Mouse (Mus musculus): ENCODE measurements around the gene 2010003K11Rik. TPM values are rescaled to one million over a fixed set of nuclear protein-coding genes. Genes with fewer than 3 reads are reported as not detected.
"Not testable (repeated sequence)": the region's sequence is repeated elsewhere in the genome, so short reads cannot be mapped to it uniquely, and the experiment has no call there.

2010003K11Rik gene
- polyA plus RNA-seq, 1 experiment from 2014 or later = 0.05 TPM

DNA sequence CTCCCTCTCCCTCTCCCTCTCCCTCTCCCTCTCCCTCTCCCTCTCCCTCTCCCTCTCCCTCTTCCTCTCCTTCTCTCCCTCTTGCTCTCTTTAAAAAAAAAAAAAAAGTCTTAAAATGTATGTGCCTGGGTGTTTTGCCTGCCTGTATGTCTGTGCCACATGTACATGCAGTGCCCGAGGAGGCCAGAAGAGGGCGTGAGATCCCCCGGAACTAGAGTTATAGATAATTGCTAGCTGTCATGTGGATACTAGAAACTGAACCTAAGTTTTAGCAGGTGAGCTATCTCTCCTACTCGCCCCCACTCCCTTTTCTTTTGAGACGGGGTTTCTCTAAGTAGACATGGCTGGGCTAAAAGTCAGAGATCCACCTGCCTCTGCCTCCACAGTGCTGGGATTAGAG lies 30.0 kb downstream of the 2010003K11Rik start:
- ATAC-seq (no peak), DNase-seq (ENCODE audit: low read depth, low spot score) (no peak)
- in situ Hi-C loops (cut with MboI; ENCODE audit: low pct_unique_long_range_greater_than_20kb) = no loop called here
- TF ChIP-seq CTCF (IDR thresholded peaks at IDR 0.05) = no peak
- ChIA-PET CTCF (interaction anchor here (1.3 kb wide), 1 partner anchor 13 kb away, joined by 3 read pairs; no protein-coding TSS in a partner anchor), POLR2A (no interaction called here)
- no peaks in the 10 kb centered on the region for H3K27me3 ChIP-seq

DNA sequence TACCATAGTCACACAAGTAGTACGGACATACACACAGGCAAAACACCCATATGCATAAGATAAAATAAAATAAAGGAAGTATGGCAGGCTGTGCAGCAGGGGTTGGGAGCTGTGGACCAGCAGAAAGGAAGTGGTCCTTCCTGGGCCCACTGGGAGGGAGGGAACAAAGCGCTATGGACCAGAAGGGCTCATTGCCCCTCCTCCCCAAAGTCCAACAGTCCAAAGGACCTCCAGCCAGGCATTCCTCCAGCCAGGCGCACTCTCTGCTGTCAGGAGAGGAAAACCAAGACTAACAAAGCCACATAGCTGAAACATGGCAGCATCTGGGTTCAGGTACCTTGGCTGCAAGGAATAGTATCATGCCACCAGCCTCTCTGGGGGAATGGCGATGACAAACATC lies 33.7 kb downstream of the 2010003K11Rik start:
- ChIA-PET CTCF (interaction anchor here (2.1 kb wide), 1 partner anchor 9 kb away, joined by 7 read pairs; no protein-coding TSS in a partner anchor), POLR2A (interaction anchor here (0.7 kb wide), 1 partner anchor 8 kb away, joined by 3 read pairs; no protein-coding TSS in a partner anchor)
- no peak for TF ChIP-seq CTCF (IDR thresholded peaks at IDR 0.05)
- in situ Hi-C loops (cut with MboI; ENCODE audit: low pct_unique_long_range_greater_than_20kb) = no loop called here
- no peak for DNase-seq (ENCODE audit: low read depth, low spot score)
- H3K27me3 ChIP-seq = no peaks in the 10 kb centered on the region
- no peak for ATAC-seq

DNA sequence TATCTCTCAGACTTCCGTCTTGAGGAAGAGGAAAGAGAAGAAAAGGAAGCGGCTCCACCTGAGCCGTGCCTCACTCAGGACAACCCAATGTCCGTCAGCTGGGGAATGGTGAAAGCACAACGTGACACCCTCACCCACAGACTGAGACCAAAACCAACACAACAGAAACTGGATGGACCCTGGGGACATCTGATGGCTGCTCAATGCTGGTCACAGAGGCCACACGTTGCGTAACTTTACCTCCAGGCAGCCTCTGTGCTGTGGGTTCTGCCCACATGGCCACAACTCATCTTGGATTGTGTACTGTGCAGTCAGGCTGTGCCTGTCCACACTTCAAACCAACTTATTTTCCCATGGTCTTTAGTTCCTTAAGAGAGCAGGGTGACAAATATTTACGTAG lies 36.4 kb downstream of the 2010003K11Rik start:
- ChIA-PET CTCF (no interaction called here), POLR2A (no interaction called here)
- no peak for ATAC-seq
- in situ Hi-C loops (cut with MboI; ENCODE audit: low pct_unique_long_range_greater_than_20kb) = no loop called here
- no peak for TF ChIP-seq CTCF (IDR thresholded peaks at IDR 0.05)
- H3K27me3 ChIP-seq = no peaks in the 10 kb centered on the region
- DNase-seq (ENCODE audit: low read depth, low spot score) = no peak

DNA sequence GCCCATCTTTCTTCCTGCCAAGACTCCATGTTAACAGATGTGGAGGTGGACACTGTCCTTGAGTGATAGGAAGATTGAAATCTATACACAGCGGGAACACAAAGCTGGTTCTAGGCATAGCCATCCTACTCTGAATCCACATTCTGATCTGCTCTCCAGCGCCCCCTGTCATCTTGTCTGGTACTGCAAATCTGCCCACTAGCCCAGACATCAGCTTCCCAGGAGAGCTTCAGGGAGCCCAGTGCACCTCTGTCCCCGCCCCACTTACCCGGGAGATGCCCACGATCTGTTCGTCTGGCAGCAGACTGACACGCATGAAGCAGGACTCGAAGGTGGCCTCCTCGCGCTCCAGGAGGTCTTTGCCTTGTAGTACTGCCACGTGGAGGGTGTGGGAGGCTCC lies 42.2 kb downstream of the 2010003K11Rik start:
- POLR2A ChIA-PET = interaction anchor here (1.1 kb wide), 1 partner anchor 9 kb away, joined by 3 read pairs; no protein-coding TSS in a partner anchor

DNA sequence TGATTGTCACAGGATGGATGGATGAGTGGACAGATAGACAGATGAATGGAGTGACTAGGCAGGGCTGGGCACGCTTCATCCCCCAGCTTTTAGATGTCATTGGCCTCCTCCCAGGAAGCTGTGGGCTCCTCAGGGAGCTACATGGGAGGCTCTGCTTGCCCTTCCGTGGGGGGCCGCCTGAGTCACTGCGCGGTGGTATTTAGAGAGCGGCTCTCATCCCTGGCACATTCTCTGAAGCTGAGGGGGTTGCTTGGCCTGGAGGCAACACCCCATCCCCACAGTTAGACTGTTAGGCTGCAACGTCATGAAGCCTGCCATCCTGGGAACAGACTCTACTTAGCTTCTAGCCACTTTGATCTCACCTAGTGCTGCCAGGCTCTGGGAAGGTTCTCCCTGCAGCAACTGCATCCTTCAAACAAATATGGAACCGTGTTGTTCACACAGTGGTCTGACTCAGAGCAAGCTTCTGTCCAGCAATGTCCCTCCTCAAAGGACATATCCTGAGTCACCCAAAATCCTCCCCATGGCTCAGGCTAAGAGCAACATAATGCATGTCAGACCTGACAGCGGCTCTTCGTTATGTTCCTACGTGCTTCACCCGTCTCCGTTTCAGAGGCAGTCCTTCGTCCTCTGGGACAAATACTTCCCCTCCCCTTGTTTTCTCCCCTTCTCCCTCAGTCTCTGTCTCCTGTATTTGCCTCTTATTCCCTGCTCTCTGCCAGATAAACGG lies 43.1 kb downstream of the 2010003K11Rik start:
- ChIA-PET POLR2A (interaction anchor here (1.7 kb wide), 1 partner anchor 16 kb away, joined by 3 read pairs; no protein-coding TSS in a partner anchor), CTCF (interaction anchor here (0.9 to 3.3 kb wide), 11 partner anchors 10 to 56 kb away, joined by 3 to 17 read pairs (median 4); no protein-coding TSS in a partner anchor)
- no peaks in the 10 kb centered on the region for H3K27me3 ChIP-seq
- in situ Hi-C loops (cut with MboI; ENCODE audit: low pct_unique_long_range_greater_than_20kb) = no loop called here
- no peak for TF ChIP-seq CTCF (IDR thresholded peaks at IDR 0.05)
- DNase-seq (ENCODE audit: low read depth, low spot score) = peak; percentile 76
- ATAC-seq = peak; percentile 28

More for the DNA sequence above, 42.2 kb downstream of the 2010003K11Rik start:
- in situ Hi-C loops (cut with MboI; ENCODE audit: low pct_unique_long_range_greater_than_20kb) = no loop called here
- ATAC-seq = no peak
- DNase-seq (ENCODE audit: low read depth, low spot score) = no peak
- H3K27me3 ChIP-seq = no peaks in the 10 kb centered on the region
- CTCF ChIA-PET = interaction anchor here (1.0 to 3.3 kb wide), 8 partner anchors 9 to 35 kb away, joined by 3 to 17 read pairs (median 6); no protein-coding TSS in a partner anchor
- peak; percentile 83 for TF ChIP-seq CTCF (IDR thresholded peaks at IDR 0.05)

DNA sequence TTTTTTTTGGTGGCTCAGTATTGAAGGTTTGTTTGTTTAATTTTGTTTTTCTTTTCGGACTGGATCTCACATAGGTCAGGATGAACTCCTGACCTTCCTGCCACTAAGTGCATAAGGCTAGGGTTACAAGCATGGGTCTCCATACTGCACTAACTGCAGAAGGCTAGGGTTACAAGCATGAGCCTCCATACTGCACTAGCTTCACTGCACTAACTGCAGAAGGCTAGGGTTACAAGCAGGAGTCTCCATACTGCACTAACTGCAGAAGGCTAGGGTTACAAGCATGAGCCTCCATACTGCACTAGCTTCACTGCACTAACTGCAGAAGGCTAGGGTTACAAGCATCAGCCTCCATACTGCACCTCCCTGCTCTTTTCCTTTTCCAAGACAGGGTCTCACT lies 44.3 kb downstream of the 2010003K11Rik start:
- ChIA-PET POLR2A (interaction anchor here (1.7 kb wide), 1 partner anchor 14 kb away, joined by 3 read pairs; no protein-coding TSS in a partner anchor), CTCF (interaction anchor here (2.5 kb wide), 1 partner anchor 11 kb away, joined by 10 read pairs; no protein-coding TSS in a partner anchor)
- DNase-seq (ENCODE audit: low read depth, low spot score); in situ Hi-C loops (cut with MboI; ENCODE audit: low pct_unique_long_range_greater_than_20kb); H3K27me3 ChIP-seq; ATAC-seq: not testable (repeated sequence)

DNA sequence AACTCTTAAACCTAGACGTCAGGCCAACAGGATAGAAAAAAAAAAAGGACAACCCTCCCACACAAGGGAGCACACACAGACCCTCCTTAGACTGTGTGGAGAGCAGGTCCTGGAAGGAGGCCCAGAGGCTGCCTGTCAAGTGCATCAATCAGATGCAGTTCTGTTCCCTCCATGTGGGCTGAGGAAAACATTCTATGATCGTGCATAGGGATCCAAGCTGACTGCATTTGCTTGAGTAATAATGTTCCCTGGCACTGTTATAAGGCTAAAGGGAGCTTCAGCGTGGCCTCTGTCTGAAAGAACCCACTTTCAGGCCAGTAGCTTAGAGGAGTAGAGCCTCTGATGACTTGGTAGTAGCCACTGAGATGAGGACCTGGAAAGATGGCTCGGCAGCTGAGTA lies 45.9 kb downstream of the 2010003K11Rik start:
- in situ Hi-C loops (cut with MboI; ENCODE audit: low pct_unique_long_range_greater_than_20kb) = no loop called here
- CTCF ChIA-PET = interaction anchor here (0.7 to 2.3 kb wide), 4 partner anchors 10 to 40 kb away, joined by 3 to 10 read pairs (median 8); no protein-coding TSS in a partner anchor
- ATAC-seq (no peak), DNase-seq (ENCODE audit: low read depth, low spot score) (no peak)
- no peak for TF ChIP-seq CTCF (IDR thresholded peaks at IDR 0.05)
- H3K27me3 ChIP-seq = no peaks in the 10 kb centered on the region
- POLR2A ChIA-PET = no interaction called here

DNA sequence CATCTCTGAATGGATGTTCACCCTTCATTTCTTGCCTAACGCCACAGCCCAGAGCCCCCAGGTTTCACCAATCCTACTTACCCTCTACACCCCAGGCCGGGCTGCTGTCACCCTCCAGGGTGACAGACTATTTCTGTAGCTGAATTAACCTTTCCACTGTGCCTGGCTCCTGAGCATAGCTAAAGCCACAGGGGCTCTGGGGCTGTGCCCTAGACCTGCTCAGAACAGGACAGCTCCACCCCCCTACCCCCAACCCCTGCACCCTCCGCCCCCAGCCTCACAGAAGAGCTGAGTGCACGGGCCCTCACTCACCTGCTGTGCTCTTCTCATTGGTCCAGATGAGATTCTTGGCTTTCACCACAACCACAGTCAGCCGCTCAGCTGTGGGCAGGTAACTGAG lies 46.4 kb downstream of the 2010003K11Rik start:
- no peak for ATAC-seq

DNA sequence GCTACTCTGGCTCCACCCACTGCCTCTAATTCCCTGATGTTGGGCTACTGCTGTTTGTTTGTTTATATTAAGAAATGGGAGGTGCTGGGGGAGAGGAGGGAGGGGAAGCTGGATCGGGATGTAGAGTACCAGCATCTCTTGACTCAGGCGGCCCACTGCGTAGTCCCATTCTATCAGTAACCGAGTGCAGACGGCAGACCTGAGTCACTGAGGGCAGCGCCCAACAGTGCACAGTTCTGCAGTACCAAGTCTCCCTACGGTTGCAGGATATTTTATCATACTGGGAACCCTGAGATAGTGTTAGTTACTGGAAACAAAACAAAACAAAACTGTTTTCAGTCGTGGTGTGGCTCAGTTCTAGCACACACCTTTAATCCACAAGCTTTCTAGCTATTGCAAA lies 47.3 kb downstream of the 2010003K11Rik start:
- POLR2A ChIA-PET = interaction anchor here (0.5 to 0.7 kb wide), 3 partner anchors 109 to 348 kb away, joined by 3 to 4 read pairs (median 4); no protein-coding TSS in a partner anchor
- no peaks in the 10 kb centered on the region for H3K27me3 ChIP-seq

More for the DNA sequence above, 46.4 kb downstream of the 2010003K11Rik start:
- H3K27me3 ChIP-seq = no peaks in the 10 kb centered on the region
- POLR2A ChIA-PET = no interaction called here
- in situ Hi-C loops (cut with MboI; ENCODE audit: low pct_unique_long_range_greater_than_20kb) = no loop called here
- TF ChIP-seq CTCF (IDR thresholded peaks at IDR 0.05) = no peak
- DNase-seq (ENCODE audit: low read depth, low spot score) = no peak
- CTCF ChIA-PET = interaction anchor here (0.7 to 2.3 kb wide), 4 partner anchors 9 to 40 kb away, joined by 3 to 10 read pairs (median 8); no protein-coding TSS in a partner anchor

DNA sequence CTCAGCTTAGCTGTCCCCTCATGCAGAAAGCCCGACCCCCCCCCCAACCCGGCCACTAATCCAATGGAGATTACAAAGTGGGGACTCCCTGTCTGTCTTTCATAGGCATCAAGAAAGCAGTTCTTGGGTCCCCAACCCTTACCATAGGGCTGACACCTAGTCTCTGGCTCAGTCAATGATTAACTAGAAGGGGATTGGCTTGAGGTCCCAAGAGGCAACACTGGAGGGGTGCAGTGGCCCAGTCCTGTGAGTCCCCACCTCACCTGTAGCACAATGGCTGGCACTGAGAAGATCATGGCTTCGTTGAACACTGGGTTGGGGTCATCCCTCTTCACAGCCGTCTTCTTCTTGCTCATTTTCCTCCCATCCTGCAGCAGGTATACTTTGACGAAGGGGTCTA lies 47.7 kb downstream of the 2010003K11Rik start:
- ChIA-PET POLR2A (interaction anchor here (0.5 to 0.7 kb wide), 2 partner anchors 42 to 109 kb away, joined by 3 to 4 read pairs; no protein-coding TSS in a partner anchor), CTCF (interaction anchor here (2.3 kb wide), 1 partner anchor 42 kb away, joined by 10 read pairs; no protein-coding TSS in a partner anchor)
- no peak for ATAC-seq
- in situ Hi-C loops (cut with MboI; ENCODE audit: low pct_unique_long_range_greater_than_20kb) = no loop called here
- DNase-seq (ENCODE audit: low read depth, low spot score) = no peak
- no peaks in the 10 kb centered on the region for H3K27me3 ChIP-seq
- TF ChIP-seq CTCF (IDR thresholded peaks at IDR 0.05) = no peak

More for the DNA sequence above, 47.3 kb downstream of the 2010003K11Rik start:
- TF ChIP-seq CTCF (IDR thresholded peaks at IDR 0.05) = no peak
- no peak for DNase-seq (ENCODE audit: low read depth, low spot score)
- in situ Hi-C loops (cut with MboI; ENCODE audit: low pct_unique_long_range_greater_than_20kb) = no loop called here
- ATAC-seq = no peak
- CTCF ChIA-PET = interaction anchor here (2.2 to 2.3 kb wide), 3 partner anchors 8 to 41 kb away, joined by 7 to 10 read pairs (median 8); no protein-coding TSS in a partner anchor
